In the genomic region with DNA sequence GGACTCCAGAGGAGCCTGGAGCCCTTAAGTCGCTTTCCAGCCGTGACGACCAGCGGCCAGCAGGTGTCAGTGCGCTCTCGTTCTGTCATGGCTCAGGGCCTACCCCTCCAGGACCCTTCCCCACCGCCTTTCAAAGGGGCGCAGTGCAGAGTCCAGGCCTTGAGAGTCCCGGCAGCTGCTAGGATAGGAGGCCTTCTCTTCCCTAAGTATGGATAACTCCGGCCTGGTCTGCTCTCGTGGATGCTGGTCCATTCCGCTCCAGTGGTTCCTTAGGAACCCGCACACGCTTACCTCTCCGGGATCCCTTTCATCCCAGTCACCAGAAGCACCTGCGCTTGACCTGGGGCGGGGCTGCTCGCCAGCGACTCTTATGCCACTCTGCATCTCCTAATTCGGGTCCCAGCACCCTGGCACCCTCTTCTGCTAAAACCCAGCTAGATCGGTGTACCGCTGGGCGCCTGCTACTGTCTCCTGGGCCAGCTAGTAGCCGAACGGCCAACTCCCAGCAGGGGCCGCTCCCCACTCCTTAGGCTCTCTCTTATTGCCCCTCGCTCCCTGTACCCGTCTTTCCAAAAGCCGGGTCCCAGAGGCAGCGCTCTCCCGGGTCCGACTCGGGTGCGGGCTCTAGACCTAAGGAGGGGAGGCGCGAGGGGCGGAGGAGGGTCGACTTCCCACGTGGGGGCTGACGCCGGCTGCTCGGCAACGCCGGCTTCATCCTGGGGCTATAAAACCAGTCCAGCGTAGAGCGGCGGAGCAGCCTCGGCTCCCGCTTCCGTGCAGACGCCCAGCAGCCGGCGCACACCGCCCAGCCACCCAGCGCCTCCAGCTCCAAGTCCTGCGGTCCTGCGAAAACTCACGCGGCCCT, we compare ENCODE assay signal across 8 mouse cellular contexts. TPM values are rescaled to one million over a fixed set of nuclear protein-coding genes. Genes with fewer than 3 reads are reported as not detected.
DNase-seq lines count a peak whose midpoint lies in the region; ATAC-seq and TF ChIP-seq lines count a peak whose summit lies in the region.

No protein-coding gene starts in this region.

- intact Hi-C loops in gastrocnemius, postnatal 36 days (cut with DNase I): loop anchor here (5.0 kb wide), 2 partner anchors 73 to 203 kb away; no protein-coding TSS in a partner anchor
- intact Hi-C loops in left cerebral cortex, postnatal 36 days (cut with DNase I): loop anchor here (1.0 to 10.0 kb wide), 4 partner anchors 130 to 1163 kb away; no protein-coding TSS in a partner anchor

- H3K9ac ChIP-seq in intestine, postnatal 0 days (ENCODE audit: low read depth, low read length): peak overlapping the region; percentile 35; the same call in 1 of the 2 replicates
- H3K9ac ChIP-seq in midbrain, embryonic 11.5 days (ENCODE audit: low read length): peak overlapping the region; percentile 57

- peak overlapping the region; percentile 96 for H3K4me2 ChIP-seq in intestine, postnatal 0 days (replicated peaks; ENCODE audit: low read depth)
- peak overlapping the region; percentile 99 for H3K4me2 ChIP-seq in midbrain, embryonic 11.5 days

- no peak overlapping the region; the same call in 1 of the 2 replicates for H3K27ac ChIP-seq in intestine, postnatal 0 days (ENCODE audit: low read depth, low read length)
- no peak overlapping the region for H3K27ac ChIP-seq in midbrain, embryonic 11.5 days (ENCODE audit: low read depth, low read length)

- ATAC-seq in intestine, postnatal 0 days: peak; percentile 57
- peak; percentile 85 for ATAC-seq in midbrain, embryonic 11.5 days (ENCODE audit: low FRiP score)

- under 1% methylated on average over 55 of the region's 59 CpGs for WGBS in intestine, postnatal 0 days
- under 1% methylated on average over 59 of the region's 59 CpGs for WGBS in midbrain, embryonic 11.5 days

- H3K27me3 ChIP-seq in intestine, postnatal 0 days (replicated peaks; ENCODE audit: control insufficient read depth, insufficient read depth, low read length): peaks cover 30% of the 10 kb centered on the region
- peaks cover 43% of the 10 kb centered on the region for H3K27me3 ChIP-seq in midbrain, embryonic 11.5 days (ENCODE audit: control insufficient read depth, insufficient read depth, low read length)
- peaks cover 1% of the 10 kb centered on the region; the same call in 1 of the 2 replicates for H3K27me3 ChIP-seq in splenic B cell, adult 2 months (ENCODE audit: control insufficient read depth, insufficient read depth, low read length, poor library complexity, severe bottlenecking)

- DNase-seq in lung, adult 18-20 months: peak; percentile 26 to 36
- DNase-seq in lung, postnatal 25 days (ENCODE audit: low spot score): no peak
- DNase-seq in embryo, embryonic 10 days (ENCODE audit: low spot score): peak; percentile 97
- peak; percentile 21 to 28 for DNase-seq in gastrocnemius, postnatal 36 days
- peak; percentile 80 to 81 for DNase-seq in left cerebral cortex, postnatal 36 days (ENCODE audit: low spot score in 2 of 2)
- DNase-seq in midbrain, embryonic 11.5 days (ENCODE audit: low spot score, missing footprints): peak; percentile 99
- peak; percentile 37 for DNase-seq in splenic B cell, adult 2 months (ENCODE audit: low read depth, low spot score)

- no peaks in the 10 kb centered on the region for H3K9me3 ChIP-seq in intestine, postnatal 0 days (ENCODE audit: control insufficient read depth)
- H3K9me3 ChIP-seq in midbrain, embryonic 11.5 days (ENCODE audit: control insufficient read depth, low read length): no peaks in the 10 kb centered on the region

- peak overlapping the region; percentile 64 for H3K4me3 ChIP-seq in intestine, postnatal 0 days (ENCODE audit: low read depth, low read length)
- peak overlapping the region; percentile 52 for H3K4me3 ChIP-seq in midbrain, embryonic 11.5 days (ENCODE audit: low read depth, low read length)

- TF ChIP-seq CTCF in intestine, postnatal 0 days (IDR thresholded peaks at IDR 0.05; ENCODE audit: low read depth): peak; percentile 86

- peaks cover 15% of the 10 kb centered on the region; the same call in 1 of the 2 replicates for H3K4me1 ChIP-seq in intestine, postnatal 0 days (replicated peaks; ENCODE audit: control insufficient read depth, insufficient read depth, low read length)
- H3K4me1 ChIP-seq in midbrain, embryonic 11.5 days (ENCODE audit: control insufficient read depth, insufficient read depth, low read length): peaks cover 23% of the 10 kb centered on the region

- no peaks in the 10 kb centered on the region for H3K36me3 ChIP-seq in intestine, postnatal 0 days (ENCODE audit: control insufficient read depth, insufficient read depth)
- H3K36me3 ChIP-seq in midbrain, embryonic 11.5 days (ENCODE audit: control insufficient read depth, insufficient read depth, low read length): no peaks in the 10 kb centered on the region
- no peaks in the 10 kb centered on the region for H3K36me3 ChIP-seq in splenic B cell, adult 2 months (ENCODE audit: control insufficient read depth, insufficient read depth, low read length, poor library complexity, severe bottlenecking)

RNA-seq across cellular contexts. Expression of gene Adra2a, which starts 0.8 kb away (rescaled TPM):
- under 1 TPM; 0.25 to 0.46 TPM for total RNA-seq in gastrocnemius, postnatal 36 days (2021)
- 1.2 and 1.3 TPM in 2 replicates for polyA plus RNA-seq in intestine, postnatal 0 days (2015; fragmentation: Nextera tagmentation; extraction: Ambion mirVana)
- 10 to 100 TPM; 20.0 to 23.3 TPM for total RNA-seq in left cerebral cortex, postnatal 36 days (2021)
- polyA plus RNA-seq in midbrain, embryonic 11.5 days (2014; fragmentation: Nextera tagmentation; extraction: Ambion mirVana): 1.3 and 1.4 TPM in 2 replicates

Comparison
In these comparisons a context has a peak if more than half of its experiments do, and no peak if none do; other contexts are left out.
1. RNA of gene Adra2a, which starts 0.8 kb away (total RNA-seq): 20.0 to 23.3 TPM in left cerebral cortex, postnatal 36 days; 0.25 to 0.46 TPM in gastrocnemius, postnatal 36 days; every median in the first group is over 10 times any median in the second.